Mouse (Mus musculus): Measurements from ENCODE around the gene Palm2.
A peak's percentile ranks its signal among the peaks of the same experiment; 100 is the strongest.

The Palm2 gene

GRCm38 (mm10) chr4:57670813-57671469 is 236.9 kb downstream of the Palm2 start:
- DNase-seq (ENCODE audit: low spot score): peak; percentile 70

- DNase-seq (ENCODE audit: low spot score): no peak
Observed at GRCm38 (mm10) chr4:57672541-57672940, 238.5 kb downstream of the Palm2 start.

- DNase-seq (ENCODE audit: low spot score): peak; percentile 90
Observed at GRCm38 (mm10) chr4:57672996-57673906, 239.2 kb downstream of the Palm2 start.

- no peak for DNase-seq (ENCODE audit: low spot score)
Observed at GRCm38 (mm10) chr4:57674351-57674750, 240.3 kb downstream of the Palm2 start.

GRCm38 (mm10) chr4:57675387-57675786 is 241.3 kb downstream of the Palm2 start:
- DNase-seq (ENCODE audit: low spot score): peak; percentile 46

- DNase-seq (ENCODE audit: low spot score): no peak
Observed at GRCm38 (mm10) chr4:57677916-57678315, 243.9 kb downstream of the Palm2 start.

GRCm38 (mm10) chr4:57678991-57679457 is 245.0 kb downstream of the Palm2 start:
- no peak for DNase-seq (ENCODE audit: low spot score)

- no peak for DNase-seq (ENCODE audit: low spot score)
Observed at GRCm38 (mm10) chr4:57680186-57680585, 246.1 kb downstream of the Palm2 start.

GRCm38 (mm10) chr4:57681511-57681910 is 247.5 kb downstream of the Palm2 start:
- peak; percentile 18 for DNase-seq (ENCODE audit: low spot score)

- no peak for DNase-seq (ENCODE audit: low spot score)
Observed at GRCm38 (mm10) chr4:57682341-57682740, 248.3 kb downstream of the Palm2 start.

GRCm38 (mm10) chr4:57682944-57683343 is 248.9 kb downstream of the Palm2 start:
- no peak for DNase-seq (ENCODE audit: low spot score)

- DNase-seq (ENCODE audit: low spot score): no peak
Observed at GRCm38 (mm10) chr4:57684676-57685215, 250.7 kb downstream of the Palm2 start.

- no peak for DNase-seq (ENCODE audit: low spot score)
Observed at GRCm38 (mm10) chr4:57686736-57687135, 252.7 kb downstream of the Palm2 start.

GRCm38 (mm10) chr4:57687583-57687982 is 253.5 kb downstream of the Palm2 start:
- no peak for DNase-seq (ENCODE audit: low spot score)

- no peak for DNase-seq (ENCODE audit: low spot score)
Observed at GRCm38 (mm10) chr4:57688131-57688530, 254.1 kb downstream of the Palm2 start.

GRCm38 (mm10) chr4:57690001-57690400 is 256.0 kb downstream of the Palm2 start:
- DNase-seq (ENCODE audit: low spot score): no peak

- DNase-seq (ENCODE audit: low spot score): no peak
Observed at GRCm38 (mm10) chr4:57690805-57691204, 256.8 kb downstream of the Palm2 start.

- DNase-seq (ENCODE audit: low spot score): no peak
Observed at GRCm38 (mm10) chr4:57694356-57695136, 260.5 kb downstream of the Palm2 start.

GRCm38 (mm10) chr4:57696955-57697354 is 262.9 kb downstream of the Palm2 start:
- DNase-seq (ENCODE audit: low spot score): no peak

GRCm38 (mm10) chr4:57697918-57698611 is 264.0 kb downstream of the Palm2 start:
- no peak for DNase-seq (ENCODE audit: low spot score)

- no peak for DNase-seq (ENCODE audit: low spot score)
Observed at GRCm38 (mm10) chr4:57701576-57701975, 267.5 kb downstream of the Palm2 start.
